Mouse (Mus musculus) G1E (cell line): ENCODE measurements at regions not wholly inside any gene's neighbourhood (a gene's known extent, or its start where the extent isn't known, plus 50 kb on each side); places are given as distances from the start of the nearest gene placed in this dataset.

ENCODE experiments used
- ATAC-seq: 2 replicates; pipeline ENCODE4 v1.8.0; 2016; ENCODE audit warnings: mild to moderate bottlenecking; ENCODE audit not compliant: insufficient number of reproducible peaks, poor library complexity, low FRiP score, severe bottlenecking; ENCODE audit errors: extremely low read depth
- DNase-seq: peaks from one replicate; pipeline ENCODE4 v3.0.0; 2012; ENCODE audit warnings: low spot score
- H3K27me3 ChIP-seq: 2 replicates; pipeline ENCODE4 v1.6.1; 2012; ENCODE audit warnings: mild to moderate bottlenecking, low read length, inconsistent platforms; ENCODE audit not compliant: insufficient read depth
- H3K36me3 ChIP-seq: replicated peaks from 2 replicates; pipeline ENCODE3; 2012; ENCODE audit warnings: mild to moderate bottlenecking, inconsistent platforms
- H3K4me1 ChIP-seq: 2 replicates; pipeline ENCODE4 v1.6.1; 2012; ENCODE audit warnings: low read depth, low read length, inconsistent platforms, mixed read lengths; ENCODE audit not compliant: insufficient read depth
- H3K4me3 ChIP-seq: 2 replicates; pipeline ENCODE4 v1.5.1; 2012; ENCODE audit warnings: low read depth, mild to moderate bottlenecking, inconsistent platforms, low read length, moderate library complexity, mixed read lengths
- H3K9me3 ChIP-seq: replicated peaks from 2 replicates; pipeline ENCODE4 v1.6.1; 2012; ENCODE audit warnings: inconsistent platforms
- CTCF ChIP-seq: IDR thresholded peaks from 2 replicates; pipeline ENCODE4 v1.5.1; 2012; ENCODE audit warnings: low read depth, low read length, inconsistent platforms, mixed read lengths
- GATA1 ChIP-seq: IDR thresholded peaks from 2 replicates; pipeline ENCODE4 v1.6.1; 2012; ENCODE audit warnings: borderline replicate concordance, low read length, inconsistent platforms, mixed read lengths
- GATA2 ChIP-seq: IDR thresholded peaks from 2 replicates; pipeline ENCODE4 v1.6.1; 2012; ENCODE audit warnings: low read depth, low read length, inconsistent platforms, borderline replicate concordance
- POLR2AphosphoS5 ChIP-seq: IDR thresholded peaks from 2 replicates; pipeline ENCODE4 v1.6.1; 2012; ENCODE audit warnings: low read depth, low read length, inconsistent platforms; ENCODE audit not compliant: insufficient replicate concordance
- TAL1 ChIP-seq: conservative IDR thresholded peaks from 2 replicates; pipeline ENCODE4 v1.6.1; 2012; ENCODE audit warnings: low read depth, low read length, inconsistent platforms, mixed read lengths

GRCm38 (mm10) chr12:92233650-92234408 is 384.9 kb upstream of the Sel1l start:
- no peaks in the 10 kb centered on the region for H3K4me1 ChIP-seq
- no peaks in the 10 kb centered on the region for H3K27me3 ChIP-seq
- H3K9me3 ChIP-seq = no peaks in the 10 kb centered on the region
- no peak overlapping the region for H3K4me3 ChIP-seq
- no peak for ATAC-seq
- no peak for DNase-seq
- TF ChIP-seq GATA1 (no peak), POLR2AphosphoS5 (no peak)
- no peaks in the 10 kb centered on the region for H3K36me3 ChIP-seq

GRCm38 (mm10) chr12:92228585-92228984 is 379.6 kb upstream of the Sel1l start:
- Histone ChIP-seq H3K4me1 (no peaks in the 10 kb centered on the region), H3K36me3 (no peaks in the 10 kb centered on the region), H3K4me3 (no peak overlapping the region), H3K9me3 (no peaks in the 10 kb centered on the region), H3K27me3 (no peaks in the 10 kb centered on the region)
- no peak for DNase-seq
- ATAC-seq = no peak
- TF ChIP-seq TAL1 (no peak), GATA2 (no peak), POLR2AphosphoS5 (no peak), CTCF (no peak)

DNA sequence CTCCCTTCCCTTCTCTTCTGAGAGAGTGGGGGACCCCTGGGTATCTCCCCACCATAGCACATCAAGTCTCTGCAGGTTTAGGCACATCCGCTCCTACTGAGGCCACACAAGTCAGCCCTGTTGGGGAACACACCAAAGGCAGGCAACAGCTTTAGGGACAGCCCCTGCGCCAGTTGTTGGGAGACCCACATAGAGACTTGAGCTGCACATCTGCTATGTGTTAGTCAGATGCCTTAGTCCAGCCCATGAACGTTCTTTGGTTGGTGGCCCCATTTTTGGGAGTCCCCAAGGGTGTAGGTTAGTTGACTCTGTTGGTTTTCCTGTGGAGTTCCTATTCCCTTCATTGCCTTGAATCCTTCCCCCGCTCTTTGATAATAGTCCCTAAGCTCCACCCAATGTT is 354.4 kb upstream of the Sel1l start:
- Histone ChIP-seq H3K36me3 (no peaks in the 10 kb centered on the region), H3K9me3 (no peaks in the 10 kb centered on the region), H3K4me3 (no peak overlapping the region), H3K4me1 (no peaks in the 10 kb centered on the region), H3K27me3 (no peaks in the 10 kb centered on the region; the same call in 1 of the 2 replicates)
- no peak for ATAC-seq
- DNase-seq = no peak
- TF ChIP-seq POLR2AphosphoS5 (no peak), CTCF (no peak), GATA2 (no peak), GATA1 (no peak), TAL1 (no peak)

DNA sequence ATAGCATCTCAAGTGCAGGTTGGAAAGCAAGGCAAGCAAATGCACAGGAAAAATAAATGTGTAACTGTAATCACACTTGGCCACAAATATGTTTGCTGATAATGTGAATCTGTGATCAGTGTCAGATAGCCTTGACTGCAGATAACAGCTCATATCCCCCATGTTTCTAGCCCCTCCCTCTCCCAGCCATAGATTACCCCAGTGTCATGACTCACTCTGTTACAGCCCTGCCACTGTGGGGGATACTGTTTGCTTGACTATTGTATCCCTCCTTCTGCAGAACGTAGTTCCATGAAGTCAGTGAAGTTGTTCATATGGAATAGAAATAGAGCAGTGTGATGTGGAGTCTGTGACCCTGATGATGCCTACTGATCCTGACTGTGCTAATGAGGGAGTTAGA is 351.6 kb upstream of the Sel1l start:
- Histone ChIP-seq H3K4me1 (no peaks in the 10 kb centered on the region), H3K27me3 (no peaks in the 10 kb centered on the region; the same call in 1 of the 2 replicates), H3K36me3 (no peaks in the 10 kb centered on the region), H3K4me3 (no peak overlapping the region), H3K9me3 (no peaks in the 10 kb centered on the region)
- DNase-seq (no peak), ATAC-seq (no peak)
- TF ChIP-seq GATA1 = no peak

GRCm38 (mm10) chr12:92198738-92199477 is 350.0 kb upstream of the Sel1l start:
- no peak for ATAC-seq
- H3K36me3 ChIP-seq = no peaks in the 10 kb centered on the region
- TF ChIP-seq CTCF (no peak), TAL1 (no peak), POLR2AphosphoS5 (no peak), GATA1 (no peak), GATA2 (no peak)
- H3K9me3 ChIP-seq = no peaks in the 10 kb centered on the region
- no peaks in the 10 kb centered on the region for H3K4me1 ChIP-seq
- H3K27me3 ChIP-seq = no peaks in the 10 kb centered on the region; the same call in 1 of the 2 replicates
- H3K4me3 ChIP-seq = no peak overlapping the region
- no peak for DNase-seq

DNA sequence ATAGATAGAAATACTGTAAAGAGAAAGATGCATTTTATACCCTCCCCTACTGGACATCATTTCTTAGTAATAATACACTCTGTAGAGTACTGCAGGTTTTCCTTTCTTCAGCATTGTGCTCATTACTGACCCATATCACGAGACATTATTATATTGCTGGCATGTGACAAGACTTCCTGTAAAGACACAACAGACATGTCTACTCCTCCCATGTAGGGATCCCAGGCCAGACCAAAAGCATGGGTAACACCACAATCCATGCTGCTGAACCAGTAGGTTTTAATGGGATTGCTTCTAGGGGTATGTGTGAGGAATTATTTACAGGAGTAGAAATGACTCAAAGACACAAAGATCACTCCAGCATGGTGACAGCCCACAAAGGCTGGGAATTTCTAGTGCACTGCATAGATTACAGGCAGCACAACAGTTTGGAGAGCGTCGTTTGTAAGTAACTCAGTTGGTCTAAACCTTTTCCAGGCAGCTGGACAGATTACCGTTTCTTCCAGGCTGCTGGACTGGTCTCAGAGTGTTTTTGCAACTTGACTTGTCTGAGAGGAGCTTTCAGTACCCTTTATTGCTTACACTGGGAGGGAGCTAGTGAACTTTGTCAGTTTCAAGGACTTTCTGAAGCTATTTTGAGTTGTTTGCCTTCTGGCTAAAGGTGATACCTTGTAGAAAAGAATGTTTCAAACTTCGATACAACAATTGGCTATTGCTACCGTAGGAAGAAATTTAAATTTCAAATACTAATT is 345.2 kb upstream of the Sel1l start:
- Histone ChIP-seq H3K36me3 (no peaks in the 10 kb centered on the region), H3K4me3 (no peak overlapping the region), H3K4me1 (no peaks in the 10 kb centered on the region), H3K27me3 (no peaks in the 10 kb centered on the region), H3K9me3 (no peaks in the 10 kb centered on the region)
- TF ChIP-seq TAL1 (no peak), GATA2 (no peak), CTCF (no peak), POLR2AphosphoS5 (no peak), GATA1 (no peak)
- DNase-seq (no peak), ATAC-seq (no peak)
